Mouse (Mus musculus): ENCODE data around the gene Myo1d. TPM values are rescaled to one million over a fixed set of nuclear protein-coding genes. Genes with fewer than 3 reads are reported as not detected.

The Myo1d gene
- polyA plus RNA-seq, 1 experiment from 2014 or later, result 14.4 TPM

DNA sequence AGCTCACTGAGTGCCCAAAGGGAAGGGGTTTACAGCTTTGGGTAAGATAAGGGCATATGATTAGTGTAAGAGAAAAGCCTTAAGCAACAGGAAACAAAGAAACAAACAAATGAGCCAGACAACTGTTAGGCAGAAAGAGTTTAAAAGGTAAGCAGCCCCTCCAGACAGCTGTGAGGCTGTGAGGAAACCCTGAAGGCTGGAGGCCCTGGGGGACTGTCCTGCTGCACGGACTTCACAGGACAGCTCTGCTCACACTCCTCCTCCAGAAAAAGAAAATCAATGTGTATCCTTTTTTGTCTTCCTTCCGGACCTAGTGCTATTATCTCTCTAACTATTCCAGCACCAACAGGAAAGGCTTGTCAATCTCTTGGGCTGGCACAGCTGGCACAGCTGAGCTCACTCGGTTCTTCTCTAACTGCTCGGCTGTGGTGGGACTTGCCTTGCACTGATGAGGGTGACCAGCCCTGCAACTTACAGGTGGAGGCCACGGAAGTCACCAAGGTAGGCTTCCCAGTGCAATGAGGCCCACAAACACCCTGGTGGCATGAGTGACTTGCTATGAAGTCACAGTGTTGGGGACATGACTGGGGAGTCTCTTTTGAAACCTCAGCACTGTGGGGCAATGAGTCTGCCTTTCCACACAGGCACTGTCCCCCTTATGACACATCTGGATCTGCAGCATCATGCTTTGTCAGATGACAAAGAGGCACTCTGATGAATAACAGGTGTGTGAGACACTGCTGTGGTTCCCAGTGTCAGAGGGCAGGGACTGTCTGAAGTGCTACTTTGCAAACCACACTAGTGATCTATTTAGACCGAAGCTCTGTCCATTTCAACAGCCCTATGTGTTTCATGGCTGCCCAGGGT, 275.1 kb downstream of the Myo1d start:
- WGBS, result 52% methylated on average over 6 of the region's 6 CpGs
- no peak for ATAC-seq (replicated peaks; ENCODE audit: low FRiP score)
- Histone ChIP-seq H3K9me3 (replicated peaks) (no peaks in the 10 kb centered on the region), H3K36me3 (no peaks in the 10 kb centered on the region), H3K4me1 (peaks cover 9% of the 10 kb centered on the region), H3K27me3 (no peaks in the 10 kb centered on the region), H3K4me3 (replicated peaks) (no peak overlapping the region), H3K4me2 (no peak overlapping the region), H3K9ac (no peak overlapping the region), H3K27ac (no peak overlapping the region)

DNA sequence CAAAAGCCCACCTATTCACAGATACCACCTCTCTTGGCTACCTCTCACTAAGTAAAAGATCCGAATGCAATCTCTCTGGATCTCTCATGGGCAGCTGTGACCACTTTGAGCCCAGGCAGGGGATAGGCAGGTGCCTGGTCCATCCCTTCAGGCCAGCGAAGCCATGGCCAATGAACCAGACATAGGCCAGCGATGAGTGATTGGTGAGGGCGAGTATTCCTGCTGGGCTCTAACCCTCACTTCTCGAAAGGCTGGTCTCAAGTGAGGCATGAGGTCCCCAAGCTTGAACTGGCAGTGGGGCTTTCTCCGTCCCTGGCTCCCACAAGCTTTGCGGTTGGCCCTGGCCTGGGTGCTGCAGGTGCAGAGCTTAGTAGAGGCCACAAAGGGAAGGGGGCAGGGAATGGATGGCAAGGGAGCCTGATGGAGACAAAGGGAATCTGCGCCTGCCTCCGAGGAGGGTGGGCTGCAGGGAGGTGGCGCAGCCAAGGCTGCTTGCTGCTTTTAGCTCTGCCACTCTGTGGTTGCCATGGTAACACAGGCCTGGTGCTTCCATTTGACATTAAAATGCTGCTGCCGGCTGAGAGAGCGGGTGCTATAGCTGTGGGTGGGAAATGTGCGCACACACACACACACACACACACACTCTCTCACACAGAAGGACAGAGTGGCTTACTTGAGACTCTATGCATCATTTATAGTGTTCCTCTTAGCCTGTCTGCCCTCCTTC, 275.9 kb downstream of the Myo1d start:
- Histone ChIP-seq H3K4me2 (no peak overlapping the region), H3K9ac (no peak overlapping the region), H3K4me1 (peaks cover 14% of the 10 kb centered on the region), H3K27me3 (no peaks in the 10 kb centered on the region), H3K4me3 (replicated peaks) (no peak overlapping the region), H3K36me3 (no peaks in the 10 kb centered on the region), H3K9me3 (replicated peaks) (no peaks in the 10 kb centered on the region), H3K27ac (no peak overlapping the region)
- WGBS, result 39% methylated on average over 13 of the region's 13 CpGs
- 0 out of 2 replicates have a peak, but pooled peaks have one; percentile 36 for ATAC-seq (replicated peaks; ENCODE audit: low FRiP score)

DNA sequence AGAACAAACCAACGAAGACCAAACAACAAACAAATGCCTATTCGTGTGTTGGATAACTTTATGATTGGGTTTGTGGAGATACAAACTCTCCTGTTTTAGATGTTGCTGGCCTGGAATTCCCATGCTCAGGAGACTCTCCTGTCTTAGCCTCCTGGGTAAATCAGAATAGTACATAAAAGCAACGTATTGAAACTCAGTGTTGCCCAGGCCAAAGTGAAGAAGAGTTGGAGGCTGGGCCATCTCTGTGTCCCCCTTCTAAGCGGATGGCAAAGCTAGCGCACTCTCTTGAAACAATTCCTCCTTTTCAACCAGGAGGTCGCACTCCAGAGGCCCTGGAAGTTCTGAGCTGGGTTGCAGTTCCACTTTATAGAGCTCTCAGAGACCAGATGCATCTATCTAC, 276.5 kb downstream of the Myo1d start:
- H3K27me3 ChIP-seq, result no peaks in the 10 kb centered on the region
- no peak overlapping the region for H3K4me2 ChIP-seq
- ATAC-seq (replicated peaks; ENCODE audit: low FRiP score), result no peak
- H3K4me3 ChIP-seq (replicated peaks), result no peak overlapping the region
- WGBS, result 88% methylated on average over 6 of the region's 6 CpGs
- no peak overlapping the region for H3K27ac ChIP-seq
- no peaks in the 10 kb centered on the region for H3K36me3 ChIP-seq
- peaks cover 14% of the 10 kb centered on the region for H3K4me1 ChIP-seq
- H3K9ac ChIP-seq, result no peak overlapping the region
- H3K9me3 ChIP-seq (replicated peaks), result no peaks in the 10 kb centered on the region

- H3K27ac ChIP-seq, result no peak overlapping the region
- H3K9ac ChIP-seq, result no peak overlapping the region
- no peaks in the 10 kb centered on the region for H3K9me3 ChIP-seq (replicated peaks)
- 58% methylated on average over 4 of the region's 4 CpGs for WGBS
- no peak for ATAC-seq (replicated peaks; ENCODE audit: low FRiP score)
- no peaks in the 10 kb centered on the region for H3K27me3 ChIP-seq
- H3K4me2 ChIP-seq, result no peak overlapping the region
- no peak overlapping the region for H3K4me3 ChIP-seq (replicated peaks)
- H3K36me3 ChIP-seq, result no peaks in the 10 kb centered on the region
- H3K4me1 ChIP-seq, result peaks cover 14% of the 10 kb centered on the region
These were observed 280.3 kb downstream of the Myo1d start for GRCm38 (mm10) chr11:80499550-80499952.

- no peak overlapping the region for H3K9ac ChIP-seq
- no peak overlapping the region for H3K4me2 ChIP-seq
- no peaks in the 10 kb centered on the region for H3K36me3 ChIP-seq
- no peaks in the 10 kb centered on the region for H3K9me3 ChIP-seq (replicated peaks)
- no peak overlapping the region for H3K4me3 ChIP-seq (replicated peaks)
- no peak for ATAC-seq (replicated peaks; ENCODE audit: low FRiP score)
- no peaks in the 10 kb centered on the region for H3K27me3 ChIP-seq
- no peak overlapping the region for H3K27ac ChIP-seq
- H3K4me1 ChIP-seq, result 0 out of 2 replicates have a peak, but pooled peaks cover 5% of the 10 kb centered on the region
- WGBS, result 62% methylated on average over 11 of the region's 11 CpGs
These were observed 281.3 kb downstream of the Myo1d start for GRCm38 (mm10) chr11:80498328-80499070.

DNA sequence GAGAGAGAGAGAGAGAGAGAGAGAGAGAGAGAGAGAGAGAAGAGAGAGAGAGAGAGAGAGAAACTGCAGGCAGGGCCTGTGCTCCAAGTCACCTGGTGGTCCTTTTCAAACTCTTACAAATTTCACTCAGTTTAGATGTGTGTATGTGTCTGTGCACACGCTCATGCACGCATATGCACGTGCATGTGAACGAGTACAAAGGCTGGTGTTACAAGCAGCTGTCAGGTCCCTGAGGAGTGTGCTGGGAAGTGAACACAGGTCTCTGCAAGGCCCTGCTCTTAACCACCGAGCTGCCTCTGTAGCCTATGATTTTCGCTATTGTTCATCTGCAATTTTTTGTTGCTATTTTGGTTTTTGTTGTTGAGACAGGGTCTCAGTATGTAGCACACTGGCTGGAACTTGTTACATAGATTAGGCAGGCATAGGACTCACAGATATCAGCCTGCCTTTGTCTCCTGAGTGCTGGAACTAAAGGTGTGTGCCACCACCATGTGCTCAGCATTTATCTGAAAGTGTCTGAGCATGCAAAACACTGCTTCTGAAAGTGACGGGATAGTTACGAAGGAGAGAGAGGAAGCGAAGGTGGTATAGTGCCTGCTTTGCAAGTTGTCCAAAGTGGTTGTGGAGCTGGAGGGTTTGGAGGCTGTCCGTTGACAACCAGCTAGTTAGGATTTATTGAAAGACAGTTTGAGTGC, 282.5 kb downstream of the Myo1d start:
- 81% methylated on average over 10 of the region's 10 CpGs for WGBS
- Histone ChIP-seq H3K36me3 (no peaks in the 10 kb centered on the region), H3K4me1 (0 out of 2 replicates have a peak, but pooled peaks cover 5% of the 10 kb centered on the region), H3K27ac (no peak overlapping the region), H3K9me3 (replicated peaks) (no peaks in the 10 kb centered on the region), H3K4me2 (no peak overlapping the region), H3K27me3 (no peaks in the 10 kb centered on the region), H3K9ac (no peak overlapping the region), H3K4me3 (replicated peaks) (no peak overlapping the region)
- no peak for ATAC-seq (replicated peaks; ENCODE audit: low FRiP score)

GRCm38 (mm10) chr11:80496640-80497039, 283.2 kb downstream of the Myo1d start:
- no peaks in the 10 kb centered on the region for H3K36me3 ChIP-seq
- 73% methylated on average over 1 of the region's 1 CpGs for WGBS

GRCm38 (mm10) chr11:80495972-80496371, 283.9 kb downstream of the Myo1d start:
- Histone ChIP-seq H3K9ac (no peak overlapping the region), H3K9me3 (replicated peaks) (no peaks in the 10 kb centered on the region), H3K4me3 (replicated peaks) (no peak overlapping the region), H3K4me2 (no peak overlapping the region), H3K27ac (no peak overlapping the region), H3K27me3 (no peaks in the 10 kb centered on the region), H3K4me1 (0 out of 2 replicates have a peak, but pooled peaks cover 6% of the 10 kb centered on the region), H3K36me3 (no peaks in the 10 kb centered on the region)
- ATAC-seq (replicated peaks; ENCODE audit: low FRiP score), result no peak
- WGBS, result 91% methylated on average over 6 of the region's 6 CpGs

More at GRCm38 (mm10) chr11:80496640-80497039, 283.2 kb downstream of the Myo1d start:
- Histone ChIP-seq H3K9me3 (replicated peaks) (no peaks in the 10 kb centered on the region), H3K4me1 (0 out of 2 replicates have a peak, but pooled peaks cover 5% of the 10 kb centered on the region), H3K4me3 (replicated peaks) (no peak overlapping the region), H3K27me3 (no peaks in the 10 kb centered on the region), H3K27ac (no peak overlapping the region), H3K9ac (no peak overlapping the region), H3K4me2 (no peak overlapping the region)
- ATAC-seq (replicated peaks; ENCODE audit: low FRiP score), result no peak

DNA sequence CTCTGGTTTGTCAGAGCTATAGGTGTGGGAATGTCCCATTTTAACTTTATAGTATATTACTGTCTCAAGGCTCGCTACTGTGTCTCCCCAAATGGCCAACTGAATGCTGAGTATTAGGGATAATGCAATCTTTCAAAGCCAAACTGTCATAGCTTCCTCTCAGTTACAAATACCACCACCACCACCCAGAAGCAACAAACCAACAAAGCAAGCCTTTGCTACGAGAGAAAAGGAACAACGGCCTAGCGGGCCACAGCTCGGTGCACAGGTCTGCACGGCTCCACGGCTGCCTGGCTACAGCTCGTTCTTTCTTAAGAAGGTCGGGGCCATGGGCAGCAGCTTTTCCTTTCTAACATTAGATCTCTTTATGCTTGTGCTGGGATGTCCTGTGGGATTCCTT, 285.0 kb downstream of the Myo1d start:
- no peaks in the 10 kb centered on the region for H3K9me3 ChIP-seq (replicated peaks)
- H3K36me3 ChIP-seq, result no peaks in the 10 kb centered on the region
- ATAC-seq (replicated peaks; ENCODE audit: low FRiP score), result no peak
- H3K4me1 ChIP-seq, result peaks cover 11% of the 10 kb centered on the region
- no peak overlapping the region for H3K27ac ChIP-seq
- H3K27me3 ChIP-seq, result no peaks in the 10 kb centered on the region
- 82% methylated on average over 9 of the region's 9 CpGs for WGBS
- H3K4me3 ChIP-seq (replicated peaks), result no peak overlapping the region
- H3K4me2 ChIP-seq, result no peak overlapping the region
- no peak overlapping the region for H3K9ac ChIP-seq

- no peak overlapping the region for H3K4me3 ChIP-seq (replicated peaks)
- H3K4me2 ChIP-seq, result no peak overlapping the region
- no peak for ATAC-seq (replicated peaks; ENCODE audit: low FRiP score)
- no peaks in the 10 kb centered on the region for H3K9me3 ChIP-seq (replicated peaks)
- H3K9ac ChIP-seq, result no peak overlapping the region
- 95% methylated on average over 5 of the region's 5 CpGs for WGBS
- H3K27me3 ChIP-seq, result no peaks in the 10 kb centered on the region
- peaks cover 17% of the 10 kb centered on the region for H3K4me1 ChIP-seq
- no peaks in the 10 kb centered on the region for H3K36me3 ChIP-seq
- no peak overlapping the region for H3K27ac ChIP-seq
These were observed 286.6 kb downstream of the Myo1d start for GRCm38 (mm10) chr11:80493186-80493585.

DNA sequence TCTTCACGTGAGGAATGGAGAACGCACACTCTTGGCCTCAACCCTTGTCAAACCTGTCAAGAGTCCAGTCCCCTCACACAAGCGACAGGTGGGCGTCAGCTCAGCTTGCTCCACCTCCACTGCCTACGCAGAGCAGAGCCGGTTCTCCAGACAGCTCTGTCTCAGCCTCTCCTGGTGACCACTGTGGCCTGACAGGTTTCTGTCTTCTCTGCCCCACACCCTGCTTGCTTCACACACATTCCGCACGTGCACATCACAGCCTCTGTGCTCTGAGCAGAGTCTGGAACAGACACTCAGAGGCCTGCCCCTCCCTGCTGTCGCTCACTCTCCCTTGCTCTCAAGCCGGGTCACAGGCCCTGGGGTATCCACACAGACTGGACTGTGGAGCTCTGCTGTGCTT, 289.0 kb downstream of the Myo1d start:
- Histone ChIP-seq H3K9me3 (replicated peaks) (no peaks in the 10 kb centered on the region), H3K4me2 (no peak overlapping the region), H3K36me3 (no peaks in the 10 kb centered on the region), H3K9ac (no peak overlapping the region), H3K4me3 (replicated peaks) (no peak overlapping the region), H3K4me1 (peaks cover 17% of the 10 kb centered on the region), H3K27me3 (no peaks in the 10 kb centered on the region), H3K27ac (no peak overlapping the region)
- ATAC-seq (replicated peaks; ENCODE audit: low FRiP score), result no peak
- WGBS, result 65% methylated on average over 10 of the region's 10 CpGs
